ENCODE assay signal across 9 mouse cellular contexts in genomic region chr9:121059286-121059685, GRCm38 (mm10).
DNase-seq lines count a peak whose midpoint lies in the region; ATAC-seq and TF ChIP-seq lines count a peak whose summit lies in the region.
"Had no signal": no experiment of that assay in that cellular context is flagged by ENCODE, and none has a peak within 500 bp of the region (broad histone marks: within the 10 kb centered on the region; RNA-seq: fewer than 3 reads in every experiment).

No protein-coding gene starts in this region.

- ATAC-seq in CD4-positive, CD25-positive, alpha-beta regulatory T cell, adult 4 months, result no peak

- peak; percentile 78 for TF ChIP-seq CTCF in layer of hippocampus, adult 2 months (conservative IDR thresholded peaks at IDR 0.05)

- H3K27ac ChIP-seq in layer of hippocampus, adult 2 months, result no peak overlapping the region

- DNase-seq in CD4-positive, CD25-positive, alpha-beta regulatory T cell, adult 2 months (ENCODE audit: low read depth, low spot score), result peak; percentile 43
- no peak for DNase-seq in layer of hippocampus, adult 2 months (ENCODE audit: low spot score in 2 of 2)
- DNase-seq in layer of hippocampus, postnatal 25 days (ENCODE audit: extremely low spot score in 1 of 2, low spot score in 1 of 2), result no peak
- DNase-seq in c-Kit-positive CD71-positive TER-119-positive erythroid progenitor cells, embryonic 14.5 days (ENCODE audit: low spot score), result peak; percentile 3
- DNase-seq in retina, embryonic 14.5 days (ENCODE audit: low spot score), result peak; percentile 42
- no peak for DNase-seq in left cerebral cortex, postnatal 14 days (ENCODE audit: low spot score in 2 of 2)
- DNase-seq in ovary, adult 18-20 months (ENCODE audit: low spot score), result no peak

- intact Hi-C loops in left cerebral cortex, postnatal 14 days (cut with DNase I), result no loop called here

- H3K4me3 ChIP-seq in layer of hippocampus, adult 2 months, result no peak overlapping the region
- H3K4me3 ChIP-seq: embryonic facial prominence, embryonic 15.5 days had no signal

Comparison
In these comparisons a context has a peak if more than half of its experiments do, and no peak if none do; other contexts are left out.
1. DNase-seq: peak in CD4-positive, CD25-positive, alpha-beta regulatory T cell, adult 2 months (single experiment), c-Kit-positive CD71-positive TER-119-positive erythroid progenitor cells, embryonic 14.5 days (single experiment) and retina, embryonic 14.5 days (single experiment); none in layer of hippocampus, adult 2 months (0 of 2), layer of hippocampus, postnatal 25 days (0 of 2), left cerebral cortex, postnatal 14 days (0 of 2) and ovary, adult 18-20 months (single experiment).